Mouse (Mus musculus) midbrain, embryonic 13.5 days (tissue): Measurements from ENCODE around the gene Adcy6. TPM values are rescaled to one million over a fixed set of nuclear protein-coding genes. Genes with fewer than 3 reads are reported as not detected.

Experiments
- polyA plus RNA-seq: library from polyadenylated mRNA; unstranded; fragments of >200 nt; fragmentation: Nextera tagmentation; extraction: Ambion mirVana; gene quantifications from 2 replicates; pipeline ENCODE4 v1.2.1, GENCODE M21; 2015

Adcy6 gene
- polyA plus RNA-seq, 1 experiment from 2014 or later: 13.0 TPM

Other genes starting within 250 kb of the Adcy6 start
- not detected in 2 replicates for gene Olfr283, start 229.1 kb downstream of the Adcy6 start, polyA plus RNA-seq
- not detected in 2 replicates for gene Olfr282, start 178.9 kb downstream of the Adcy6 start, polyA plus RNA-seq
- gene Olfr281, start 157.5 kb downstream of the Adcy6 start, polyA plus RNA-seq: not detected in 2 replicates
- not detected in 2 replicates for gene OR5BS1P, start 140.2 kb downstream of the Adcy6 start, polyA plus RNA-seq
- gene Lalba, start 127.4 kb downstream of the Adcy6 start, polyA plus RNA-seq: not detected in 2 replicates
- gene Olfr279, start 117.7 kb downstream of the Adcy6 start, polyA plus RNA-seq: not detected in 2 replicates
- gene Kansl2, start 75.8 kb downstream of the Adcy6 start, polyA plus RNA-seq: 149 and 152 TPM in 2 replicates
- 72.7 and 75.1 TPM in 2 replicates for gene Ccnt1, start 39.2 kb downstream of the Adcy6 start, polyA plus RNA-seq
- gene 4930415O20Rik, start 39.1 kb downstream of the Adcy6 start, polyA plus RNA-seq: 0.67 TPM in 1 of 2 replicates, not detected in the other
- 139 and 157 TPM in 2 replicates for gene Cacnb3, start 20.8 kb upstream of the Adcy6 start, polyA plus RNA-seq
- 28.6 and 29.5 TPM in 2 replicates for gene Ddx23, start 52.8 kb upstream of the Adcy6 start, polyA plus RNA-seq
- gene Rnd1, start 67.4 kb upstream of the Adcy6 start, polyA plus RNA-seq: 10.2 and 12.7 TPM in 2 replicates
- gene Ccdc65, start 98.1 kb upstream of the Adcy6 start, polyA plus RNA-seq: 2.6 and 3.2 TPM in 2 replicates
- 3.5 and 4.1 TPM in 2 replicates for gene Fkbp11, start 118.1 kb upstream of the Adcy6 start, polyA plus RNA-seq
- gene Arf3, start 153.1 kb upstream of the Adcy6 start, polyA plus RNA-seq: 57.5 and 66.0 TPM in 2 replicates
- gene Wnt10b, start 168.1 kb upstream of the Adcy6 start, polyA plus RNA-seq: 0.24 TPM in 1 of 2 replicates, not detected in the other
- gene Wnt1, start 179.8 kb upstream of the Adcy6 start, polyA plus RNA-seq: 4.0 and 8.6 TPM in 2 replicates
- gene Ddn, start 199.4 kb upstream of the Adcy6 start, polyA plus RNA-seq: 0.50 and 1.2 TPM in 2 replicates
- gene Prkag1, start 221.4 kb upstream of the Adcy6 start, polyA plus RNA-seq: 83.3 and 89.9 TPM in 2 replicates